Mouse (Mus musculus) hindbrain, embryonic 13.5 days (tissue): ENCODE data around the gene Dbh. TPM values are rescaled to one million over a fixed set of nuclear protein-coding genes. Genes with fewer than 3 reads are reported as not detected.

Experiments used
- ATAC-seq: fragments of 200-750 bp; cut with Nextera tagmentation; 2 replicates; pipeline ENCODE4 v1.8.0; 2017; ENCODE audit warnings: moderate TSS enrichment; ENCODE audit not compliant: low FRiP score
- H3K27ac ChIP-seq: fragments of 300-500 bp; sonication (generic); 2 replicates; pipeline ENCODE4 v1.5.1; 2015; ENCODE audit warnings: inconsistent platforms, mild to moderate bottlenecking, moderate library complexity
- H3K27me3 ChIP-seq: fragments of 300-500 bp; sonication (generic); 2 replicates; pipeline ENCODE4 v1.6.1; 2015; ENCODE audit warnings: mild to moderate bottlenecking, inconsistent platforms
- H3K36me3 ChIP-seq: fragments of 300-500 bp; sonication (generic); 2 replicates; pipeline ENCODE4 v1.6.1; 2015; ENCODE audit warnings: mild to moderate bottlenecking, inconsistent platforms
- H3K4me1 ChIP-seq: fragments of 300-500 bp; sonication (generic); replicated peaks from 2 replicates; pipeline ENCODE4 v1.6.1; 2015; ENCODE audit warnings: inconsistent platforms
- H3K4me2 ChIP-seq: fragments of 300-500 bp; sonication (generic); 2 replicates; pipeline ENCODE4 v1.6.1; 2015; ENCODE audit warnings: inconsistent platforms, mild to moderate bottlenecking, moderate library complexity
- H3K4me3 ChIP-seq: fragments of 300-500 bp; sonication (generic); 2 replicates; pipeline ENCODE4 v1.5.1; 2015; ENCODE audit warnings: mild to moderate bottlenecking, inconsistent platforms
- H3K9ac ChIP-seq: fragments of 300-500 bp; sonication (generic); 2 replicates; pipeline ENCODE4 v1.6.1; 2015; ENCODE audit warnings: mild to moderate bottlenecking, inconsistent platforms
- H3K9me3 ChIP-seq: fragments of 300-500 bp; sonication (generic); 2 replicates; pipeline ENCODE4 v1.6.1; 2016; ENCODE audit warnings: inconsistent platforms
- WGBS: fragments of 180-500 bp; shearing (Covaris S2); methylation state at CpG from one replicate; pipeline ENCODE4 v1.1.7; 2015; 5-methylcytosine and 5-hydroxymethylcytosine counted together
- polyA plus RNA-seq: library from polyadenylated mRNA; unstranded; fragments of >200 nt; fragmentation: Nextera tagmentation; extraction: Ambion mirVana; gene quantifications from 2 replicates; pipeline ENCODE4 v1.2.1, GENCODE M21; 2015

Dbh gene
- 1.9 and 3.1 TPM in 2 replicates for polyA plus RNA-seq

DNA sequence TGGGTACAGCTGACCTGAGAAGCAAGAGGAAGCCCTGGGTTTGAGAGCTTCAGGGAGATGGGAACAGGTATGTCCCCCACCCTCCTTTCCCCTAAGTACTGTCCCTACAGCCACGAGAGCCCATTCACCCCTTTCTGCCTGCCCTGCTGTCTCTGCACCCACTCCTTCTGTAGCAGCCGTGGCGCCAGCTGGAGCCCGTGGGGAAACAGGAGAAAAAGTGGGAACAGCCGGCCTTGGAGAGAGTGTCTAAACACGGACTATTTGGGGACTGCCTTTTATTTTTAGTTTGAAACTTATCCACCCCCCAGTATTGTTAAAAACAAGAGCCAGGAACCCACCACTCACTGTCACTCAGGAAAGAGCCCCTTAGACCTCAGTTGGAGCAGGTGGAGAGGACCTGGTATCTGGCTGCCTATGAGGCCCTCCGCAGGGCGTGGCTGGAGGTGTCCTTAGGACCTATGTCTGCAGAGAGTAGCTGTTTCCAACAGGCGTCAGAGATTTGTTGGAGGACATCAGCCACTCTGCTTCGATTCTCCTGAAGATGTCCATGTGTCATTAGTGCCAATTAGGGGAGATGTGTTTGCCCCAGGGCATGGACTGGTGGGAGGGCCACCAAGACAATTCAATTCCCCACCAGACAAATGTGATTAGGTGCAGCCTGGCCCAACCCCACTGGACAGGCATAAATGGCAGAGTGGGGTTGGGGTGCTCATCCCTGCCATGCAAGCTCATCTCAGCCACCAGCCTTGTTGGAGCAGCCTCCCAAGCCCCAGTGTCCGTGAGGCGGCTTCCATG lies at the start of gene Dbh:
TSS of gene Dbh (plus strand) at position 438 of the 795 bp plus-strand sequence.
- no peaks in the 10 kb centered on the region for H3K36me3 ChIP-seq
- H3K4me2 ChIP-seq = no peak within 1 kb of the TSS
- WGBS = 88% methylated on average over 12 of the region's 12 CpGs
- H3K4me3 ChIP-seq = no peak within 1 kb of the TSS
- H3K27me3 ChIP-seq = no peaks in the 10 kb centered on the region
- H3K9me3 ChIP-seq = no peaks in the 10 kb centered on the region
- H3K9ac ChIP-seq = no peak within 1 kb of the TSS
- H3K27ac ChIP-seq = no peak within 1 kb of the TSS
- ATAC-seq = no peak
- H3K4me1 ChIP-seq = peaks cover 10% of the 10 kb centered on the region

DNA sequence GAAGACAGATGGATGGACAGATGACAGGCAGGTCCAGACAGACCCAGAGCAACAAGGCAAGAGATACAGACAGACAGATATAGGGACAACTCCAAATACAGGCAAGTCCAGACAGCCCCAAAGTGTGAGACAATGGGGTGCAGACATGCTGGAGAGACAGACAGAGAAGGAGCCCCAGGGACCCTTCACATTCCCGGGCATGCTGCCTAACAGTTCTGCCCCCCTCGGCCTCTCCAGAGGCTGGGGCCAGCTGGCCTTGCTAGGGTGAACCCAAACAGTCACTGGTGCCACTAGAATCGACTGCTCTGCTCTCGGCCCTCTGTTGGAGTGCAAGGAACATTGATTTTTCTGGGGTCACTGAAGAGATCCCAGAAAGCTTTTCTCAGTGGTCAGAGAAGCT lies 46.6 kb upstream of the Dbh start:
- Histone ChIP-seq H3K9me3 (no peaks in the 10 kb centered on the region), H3K27me3 (peaks cover 16% of the 10 kb centered on the region; the same call in 1 of the 2 replicates), H3K36me3 (no peaks in the 10 kb centered on the region), H3K27ac (no peak overlapping the region), H3K9ac (no peak overlapping the region), H3K4me1 (peaks cover 34% of the 10 kb centered on the region), H3K4me2 (no peak overlapping the region), H3K4me3 (no peak overlapping the region)
- ATAC-seq = no peak
- WGBS = 66% methylated on average over 4 of the region's 4 CpGs

DNA sequence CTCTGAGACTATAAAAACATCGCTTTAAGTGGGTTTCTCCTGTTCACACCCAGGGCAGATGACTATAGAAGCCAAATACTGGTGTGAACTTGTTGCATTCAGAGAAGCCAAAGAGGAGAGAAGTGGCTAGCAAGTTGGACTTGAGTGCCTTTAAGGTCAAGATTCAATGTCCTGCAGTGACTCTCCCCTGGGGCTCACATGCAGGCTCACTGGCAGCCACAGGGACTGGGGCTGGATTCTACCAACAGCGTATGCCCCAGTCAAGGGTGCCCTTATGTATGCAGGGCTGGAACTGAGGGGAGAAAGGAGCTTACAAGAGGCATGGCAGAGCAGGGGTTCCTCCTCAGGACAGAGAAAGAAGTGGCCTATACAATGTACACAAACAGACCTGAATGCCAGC lies 45.3 kb upstream of the Dbh start:
- no peak overlapping the region for H3K4me3 ChIP-seq
- 90% methylated on average over 2 of the region's 2 CpGs for WGBS
- H3K27ac ChIP-seq = no peak overlapping the region
- no peak overlapping the region for H3K9ac ChIP-seq
- ATAC-seq = no peak
- no peaks in the 10 kb centered on the region for H3K36me3 ChIP-seq
- H3K9me3 ChIP-seq = no peaks in the 10 kb centered on the region
- no peak overlapping the region for H3K4me2 ChIP-seq
- H3K27me3 ChIP-seq = peaks cover 14% of the 10 kb centered on the region; the same call in 1 of the 2 replicates
- H3K4me1 ChIP-seq = peaks cover 34% of the 10 kb centered on the region

GRCm38 (mm10) chr2:27120241-27120641 lies 44.8 kb upstream of the Dbh start:
- H3K27me3 ChIP-seq = peaks cover 19% of the 10 kb centered on the region; the same call in 1 of the 2 replicates
- no peak overlapping the region for H3K9ac ChIP-seq
- ATAC-seq = no peak
- no peak overlapping the region for H3K4me3 ChIP-seq
- no peak overlapping the region for H3K4me2 ChIP-seq
- H3K36me3 ChIP-seq = no peaks in the 10 kb centered on the region
- peak overlapping the region; percentile 37; the same call in 1 of the 2 replicates for H3K27ac ChIP-seq
- no peaks in the 10 kb centered on the region for H3K9me3 ChIP-seq
- H3K4me1 ChIP-seq = peaks cover 34% of the 10 kb centered on the region
- 73% methylated on average over 8 of the region's 8 CpGs for WGBS

GRCm38 (mm10) chr2:27121626-27122355 lies 43.2 kb upstream of the Dbh start:
- no peak overlapping the region for H3K4me3 ChIP-seq
- H3K4me1 ChIP-seq = peaks cover 34% of the 10 kb centered on the region
- 40% methylated on average over 9 of the region's 9 CpGs for WGBS
- 0 out of 2 replicates have a peak overlapping the region, but pooled peaks have one; percentile 20 for H3K9ac ChIP-seq
- H3K36me3 ChIP-seq = no peaks in the 10 kb centered on the region
- 0 out of 2 replicates have a peak, but pooled peaks have one; percentile 49 for ATAC-seq
- peak overlapping the region; percentile 69 for H3K27ac ChIP-seq
- H3K27me3 ChIP-seq = peaks cover 19% of the 10 kb centered on the region; the same call in 1 of the 2 replicates
- H3K9me3 ChIP-seq = no peaks in the 10 kb centered on the region
- no peak overlapping the region for H3K4me2 ChIP-seq

DNA sequence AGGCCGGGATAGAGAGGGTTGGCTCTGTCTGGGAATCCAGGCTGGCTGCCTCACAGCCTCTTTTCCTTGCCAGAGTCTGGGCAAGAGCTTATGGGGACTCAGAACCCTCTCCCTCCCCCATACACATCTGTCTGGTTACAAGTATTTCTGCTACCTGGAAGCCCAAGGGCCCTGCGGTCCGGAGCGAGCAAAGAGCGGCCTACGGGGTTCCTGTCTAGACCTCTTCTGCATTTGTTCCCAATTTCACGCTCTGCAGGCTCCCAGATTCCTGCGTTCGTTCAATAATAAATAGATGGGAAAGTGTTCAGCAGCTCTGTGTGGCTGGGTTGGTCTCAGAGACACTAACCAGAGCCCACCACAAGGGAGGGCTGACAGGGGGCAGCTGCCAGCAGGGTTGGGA lies 42.5 kb upstream of the Dbh start:
- Histone ChIP-seq H3K4me3 (no peak overlapping the region), H3K4me1 (peaks cover 34% of the 10 kb centered on the region), H3K36me3 (no peaks in the 10 kb centered on the region), H3K9me3 (no peaks in the 10 kb centered on the region), H3K4me2 (no peak overlapping the region), H3K9ac (no peak overlapping the region), H3K27me3 (peaks cover 19% of the 10 kb centered on the region; the same call in 1 of the 2 replicates), H3K27ac (peak overlapping the region; percentile 69; the same call in 1 of the 2 replicates)
- WGBS = 33% methylated on average over 9 of the region's 9 CpGs
- ATAC-seq = 0 out of 2 replicates have a peak, but pooled peaks have one; percentile 18

- no peak overlapping the region for H3K27ac ChIP-seq
- H3K27me3 ChIP-seq = peaks cover 22% of the 10 kb centered on the region; the same call in 1 of the 2 replicates
- WGBS = 91% methylated on average over 4 of the region's 4 CpGs
- no peaks in the 10 kb centered on the region for H3K9me3 ChIP-seq
- no peak for ATAC-seq
- no peak overlapping the region for H3K4me2 ChIP-seq
- H3K36me3 ChIP-seq = no peaks in the 10 kb centered on the region
- no peak overlapping the region for H3K9ac ChIP-seq
- no peak overlapping the region for H3K4me3 ChIP-seq
- peaks cover 34% of the 10 kb centered on the region for H3K4me1 ChIP-seq
Observed at GRCm38 (mm10) chr2:27123121-27123520, 41.9 kb upstream of the Dbh start.

- H3K4me1 ChIP-seq = peaks cover 22% of the 10 kb centered on the region
- WGBS = 41% methylated on average over 10 of the region's 10 CpGs
- no peak overlapping the region for H3K4me2 ChIP-seq
- 0 out of 2 replicates have a peak, but pooled peaks cover 8% of the 10 kb centered on the region for H3K27me3 ChIP-seq
- H3K9ac ChIP-seq = no peak overlapping the region
- no peaks in the 10 kb centered on the region for H3K9me3 ChIP-seq
- H3K4me3 ChIP-seq = no peak overlapping the region
- ATAC-seq = no peak
- H3K27ac ChIP-seq = no peak overlapping the region
- H3K36me3 ChIP-seq = no peaks in the 10 kb centered on the region
Observed at GRCm38 (mm10) chr2:27125979-27126378, 39.1 kb upstream of the Dbh start.

DNA sequence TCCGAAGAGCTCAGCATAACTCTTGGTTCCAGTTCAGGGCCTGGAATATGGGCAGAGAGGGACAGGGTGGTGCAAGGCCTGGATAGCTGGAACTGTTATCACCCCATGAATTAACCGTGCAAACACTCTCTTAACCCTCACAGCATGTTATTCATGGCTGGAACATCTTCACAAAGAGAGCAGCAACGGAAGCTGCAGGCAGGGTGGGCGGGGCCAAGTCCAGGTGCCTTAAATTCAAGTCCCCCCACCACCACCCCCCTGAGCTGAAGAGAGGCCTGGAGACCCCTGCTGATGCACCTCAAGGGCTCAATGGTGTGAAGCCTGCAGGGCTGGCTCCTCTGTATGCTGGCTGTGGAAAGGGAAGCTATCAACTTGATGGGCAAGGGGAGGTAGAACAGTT lies 38.5 kb upstream of the Dbh start:
- Histone ChIP-seq H3K36me3 (no peaks in the 10 kb centered on the region), H3K27me3 (0 out of 2 replicates have a peak, but pooled peaks cover 8% of the 10 kb centered on the region), H3K27ac (no peak overlapping the region), H3K4me3 (no peak overlapping the region), H3K4me1 (peaks cover 17% of the 10 kb centered on the region), H3K4me2 (no peak overlapping the region), H3K9me3 (no peaks in the 10 kb centered on the region), H3K9ac (no peak overlapping the region)
- ATAC-seq = no peak
- WGBS = 57% methylated on average over 4 of the region's 4 CpGs

GRCm38 (mm10) chr2:27128990-27129389 lies 36.0 kb upstream of the Dbh start:
- H3K27me3 ChIP-seq = 0 out of 2 replicates have a peak, but pooled peaks cover 8% of the 10 kb centered on the region
- no peak for ATAC-seq
- no peak overlapping the region for H3K9ac ChIP-seq
- H3K36me3 ChIP-seq = no peaks in the 10 kb centered on the region
- no peak overlapping the region for H3K27ac ChIP-seq
- no peaks in the 10 kb centered on the region for H3K4me1 ChIP-seq
- no peak overlapping the region for H3K4me2 ChIP-seq
- no peaks in the 10 kb centered on the region for H3K9me3 ChIP-seq
- no peak overlapping the region for H3K4me3 ChIP-seq
- 67% methylated on average over 3 of the region's 3 CpGs for WGBS

DNA sequence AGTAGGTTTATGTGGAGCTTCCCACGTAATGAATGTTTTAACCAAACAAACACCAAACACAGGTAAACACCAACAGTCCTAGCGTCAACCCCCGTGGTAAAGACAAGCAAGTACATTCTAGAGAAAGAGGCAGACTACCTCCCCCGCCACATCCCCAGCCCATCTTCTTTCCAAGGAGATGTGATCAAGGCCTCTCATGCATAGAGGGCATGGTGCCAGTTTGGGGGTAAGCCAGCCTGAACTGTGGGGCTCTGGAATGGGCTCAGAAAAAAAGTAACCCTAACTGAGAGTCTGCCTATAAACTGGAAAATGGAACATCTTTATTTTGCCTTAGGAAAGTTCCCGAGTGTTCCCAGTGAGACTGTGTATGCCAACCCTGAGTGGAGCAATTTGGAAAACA lies 29.1 kb upstream of the Dbh start:
- Histone ChIP-seq H3K27ac (no peak overlapping the region), H3K36me3 (no peaks in the 10 kb centered on the region), H3K4me2 (no peak overlapping the region), H3K4me3 (no peak overlapping the region), H3K9me3 (no peaks in the 10 kb centered on the region), H3K4me1 (0 out of 2 replicates have a peak, but pooled peaks cover 7% of the 10 kb centered on the region), H3K9ac (no peak overlapping the region), H3K27me3 (peaks cover 26% of the 10 kb centered on the region)
- 86% methylated on average over 5 of the region's 5 CpGs for WGBS
- ATAC-seq = no peak

DNA sequence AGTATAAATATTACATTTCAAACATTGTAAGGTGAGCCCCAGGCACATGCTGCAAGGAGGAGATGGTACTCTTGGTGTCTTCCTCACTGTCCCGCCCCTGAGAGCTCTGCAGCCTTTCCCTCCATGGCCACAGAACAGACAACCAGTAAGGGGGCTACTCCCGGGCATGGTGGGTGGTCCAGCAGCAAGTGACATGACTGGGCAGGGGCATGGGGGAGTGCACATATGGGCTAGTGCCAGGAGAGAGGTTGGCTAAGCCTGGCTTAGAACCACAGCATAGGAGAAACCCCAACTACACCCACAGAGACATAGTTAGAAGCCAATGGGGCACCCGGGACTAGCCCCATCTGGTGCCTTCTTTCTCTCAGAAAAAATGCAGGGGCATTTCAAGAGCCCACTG lies 28.7 kb upstream of the Dbh start:
- 71% methylated on average over 3 of the region's 3 CpGs for WGBS
- no peak for ATAC-seq
- no peaks in the 10 kb centered on the region for H3K9me3 ChIP-seq
- H3K4me3 ChIP-seq = no peak overlapping the region
- no peak overlapping the region for H3K9ac ChIP-seq
- H3K36me3 ChIP-seq = no peaks in the 10 kb centered on the region
- no peak overlapping the region for H3K4me2 ChIP-seq
- H3K27ac ChIP-seq = no peak overlapping the region
- H3K4me1 ChIP-seq = 0 out of 2 replicates have a peak, but pooled peaks cover 7% of the 10 kb centered on the region
- peaks cover 30% of the 10 kb centered on the region for H3K27me3 ChIP-seq
